Mouse (Mus musculus): ENCODE measurements around the gene Tmem40. TPM values are rescaled to one million over a fixed set of nuclear protein-coding genes. Genes with fewer than 3 reads are reported as not detected.

Gene Tmem40
- 3.3 and 4.8 TPM in 2 replicates for polyA plus RNA-seq (2014; fragmentation: Nextera tagmentation; extraction: Ambion mirVana)

- 3% methylated on average over 9 of the region's 9 CpGs for WGBS
- no peaks in the 10 kb centered on the region for H3K9me3 ChIP-seq (ENCODE audit: control insufficient read depth, low read depth, low read length)
- H3K4me3 ChIP-seq (ENCODE audit: low read depth, low read length), result no peak within 1 kb of the TSS
- 0 out of 2 replicates have a peak, but pooled peaks cover 13% of the 10 kb centered on the region for H3K4me1 ChIP-seq (ENCODE audit: control insufficient read depth, insufficient read depth, low read length)
- H3K27ac ChIP-seq (ENCODE audit: low read length), result peak within 1 kb of the TSS; percentile 55; the same call in 1 of the 2 replicates
- no peaks in the 10 kb centered on the region for H3K27me3 ChIP-seq (ENCODE audit: control insufficient read depth, insufficient read depth, low read length)
- H3K4me2 ChIP-seq (replicated peaks; ENCODE audit: low read depth, low read length), result peak within 1 kb of the TSS; percentile 20; the same call in 1 of the 2 replicates
- no peak within 1 kb of the TSS for H3K9ac ChIP-seq (replicated peaks; ENCODE audit: low read depth, low read length)
- H3K36me3 ChIP-seq (ENCODE audit: control insufficient read depth, insufficient read depth, low read length), result no peaks in the 10 kb centered on the region
- ATAC-seq (ENCODE audit: insufficient number of reproducible peaks, insufficient read depth, low FRiP score, low read depth), result no peak
Observed at GRCm38 (mm10) chr6:115761995-115762756, at the start of gene Tmem40. TSS of gene Tmem40 (minus strand) at chr6:115762410.

GRCm38 (mm10) chr6:115811606-115812005 is 49.4 kb upstream of the Tmem40 start:
- H3K27ac ChIP-seq (ENCODE audit: low read length), result no peak overlapping the region
- H3K4me3 ChIP-seq (ENCODE audit: low read depth, low read length), result no peak overlapping the region
- H3K27me3 ChIP-seq (ENCODE audit: control insufficient read depth, insufficient read depth, low read length), result no peaks in the 10 kb centered on the region
- no peak overlapping the region for H3K4me2 ChIP-seq (replicated peaks; ENCODE audit: low read depth, low read length)
- H3K36me3 ChIP-seq (ENCODE audit: control insufficient read depth, insufficient read depth, low read length), result peaks cover 9% of the 10 kb centered on the region
- ATAC-seq (ENCODE audit: insufficient number of reproducible peaks, insufficient read depth, low FRiP score, low read depth), result no peak
- H3K9me3 ChIP-seq (ENCODE audit: control insufficient read depth, low read depth, low read length), result no peaks in the 10 kb centered on the region
- no peak overlapping the region for H3K9ac ChIP-seq (replicated peaks; ENCODE audit: low read depth, low read length)
- H3K4me1 ChIP-seq (ENCODE audit: control insufficient read depth, insufficient read depth, low read length), result peaks cover 9% of the 10 kb centered on the region
- WGBS, result 70% methylated on average over 8 of the region's 8 CpGs

GRCm38 (mm10) chr6:115808488-115809231 is 46.5 kb upstream of the Tmem40 start, which contains the start of gene Rpl32:
TSS of gene Rpl32 (minus strand) at chr6:115808747.
- peak; percentile 67; the same call in 1 of the 2 replicates for ATAC-seq (ENCODE audit: insufficient number of reproducible peaks, insufficient read depth, low FRiP score, low read depth)
- under 1% methylated on average over 47 of the region's 47 CpGs for WGBS
- peak within 1 kb of the TSS; percentile 94 for H3K27ac ChIP-seq (ENCODE audit: low read length)
- no peaks in the 10 kb centered on the region for H3K9me3 ChIP-seq (ENCODE audit: control insufficient read depth, low read depth, low read length)
- peaks cover 15% of the 10 kb centered on the region for H3K4me1 ChIP-seq (ENCODE audit: control insufficient read depth, insufficient read depth, low read length)
- H3K4me2 ChIP-seq (replicated peaks; ENCODE audit: low read depth, low read length), result peak within 1 kb of the TSS; percentile 93
- no peaks in the 10 kb centered on the region for H3K27me3 ChIP-seq (ENCODE audit: control insufficient read depth, insufficient read depth, low read length)
- H3K36me3 ChIP-seq (ENCODE audit: control insufficient read depth, insufficient read depth, low read length), result peaks cover 36% of the 10 kb centered on the region
- peak within 1 kb of the TSS; percentile 99 for H3K9ac ChIP-seq (replicated peaks; ENCODE audit: low read depth, low read length)
- H3K4me3 ChIP-seq (ENCODE audit: low read depth, low read length), result peak within 1 kb of the TSS; percentile 100

GRCm38 (mm10) chr6:115808196-115808487 is 45.9 kb upstream of the Tmem40 start:
- Histone ChIP-seq H3K9me3 (ENCODE audit: control insufficient read depth, low read depth, low read length) (no peaks in the 10 kb centered on the region), H3K4me3 (ENCODE audit: low read depth, low read length) (peak overlapping the region; percentile 100), H3K27ac (ENCODE audit: low read length) (peak overlapping the region; percentile 94), H3K9ac (replicated peaks; ENCODE audit: low read depth, low read length) (peak overlapping the region; percentile 99), H3K4me1 (ENCODE audit: control insufficient read depth, insufficient read depth, low read length) (peaks cover 15% of the 10 kb centered on the region), H3K27me3 (ENCODE audit: control insufficient read depth, insufficient read depth, low read length) (no peaks in the 10 kb centered on the region), H3K36me3 (ENCODE audit: control insufficient read depth, insufficient read depth, low read length) (peaks cover 37% of the 10 kb centered on the region), H3K4me2 (replicated peaks; ENCODE audit: low read depth, low read length) (peak overlapping the region; percentile 93)
- no peak for ATAC-seq (ENCODE audit: insufficient number of reproducible peaks, insufficient read depth, low FRiP score, low read depth)
- WGBS, result 0% methylated on average over 22 of the region's 22 CpGs

- no peak for ATAC-seq (ENCODE audit: insufficient number of reproducible peaks, insufficient read depth, low FRiP score, low read depth)
- H3K4me3 ChIP-seq (ENCODE audit: low read depth, low read length), result peak overlapping the region; percentile 100
- H3K4me1 ChIP-seq (ENCODE audit: control insufficient read depth, insufficient read depth, low read length), result peaks cover 15% of the 10 kb centered on the region
- peak overlapping the region; percentile 94 for H3K27ac ChIP-seq (ENCODE audit: low read length)
- 2% methylated on average over 15 of the region's 15 CpGs for whole genome bisulfite sequencing
- H3K9me3 ChIP-seq (ENCODE audit: control insufficient read depth, low read depth, low read length), result no peaks in the 10 kb centered on the region
- H3K27me3 ChIP-seq (ENCODE audit: control insufficient read depth, insufficient read depth, low read length), result no peaks in the 10 kb centered on the region
- peaks cover 42% of the 10 kb centered on the region for H3K36me3 ChIP-seq (ENCODE audit: control insufficient read depth, insufficient read depth, low read length)
- H3K9ac ChIP-seq (replicated peaks; ENCODE audit: low read depth, low read length), result peak overlapping the region; percentile 99
- H3K4me2 ChIP-seq (replicated peaks; ENCODE audit: low read depth, low read length), result peak overlapping the region; percentile 93
Observed at GRCm38 (mm10) chr6:115807464-115808195, 45.4 kb upstream of the Tmem40 start.

- peaks cover 68% of the 10 kb centered on the region for H3K36me3 ChIP-seq (ENCODE audit: control insufficient read depth, insufficient read depth, low read length)
- no peak overlapping the region for H3K9ac ChIP-seq (replicated peaks; ENCODE audit: low read depth, low read length)
- no peak for ATAC-seq (ENCODE audit: insufficient number of reproducible peaks, insufficient read depth, low FRiP score, low read depth)
- no peak overlapping the region for H3K4me2 ChIP-seq (replicated peaks; ENCODE audit: low read depth, low read length)
- H3K4me3 ChIP-seq (ENCODE audit: low read depth, low read length), result no peak overlapping the region
- WGBS, result 65% methylated on average over 10 of the region's 10 CpGs
- H3K9me3 ChIP-seq (ENCODE audit: control insufficient read depth, low read depth, low read length), result no peaks in the 10 kb centered on the region
- H3K27ac ChIP-seq (ENCODE audit: low read length), result no peak overlapping the region
- no peaks in the 10 kb centered on the region for H3K27me3 ChIP-seq (ENCODE audit: control insufficient read depth, insufficient read depth, low read length)
- H3K4me1 ChIP-seq (ENCODE audit: control insufficient read depth, insufficient read depth, low read length), result peaks cover 15% of the 10 kb centered on the region
Observed at GRCm38 (mm10) chr6:115804432-115805192, 42.4 kb upstream of the Tmem40 start.

GRCm38 (mm10) chr6:115803541-115804382 is 41.6 kb upstream of the Tmem40 start:
- Histone ChIP-seq H3K27me3 (ENCODE audit: control insufficient read depth, insufficient read depth, low read length) (no peaks in the 10 kb centered on the region), H3K4me2 (replicated peaks; ENCODE audit: low read depth, low read length) (no peak overlapping the region), H3K4me3 (ENCODE audit: low read depth, low read length) (no peak overlapping the region), H3K4me1 (ENCODE audit: control insufficient read depth, insufficient read depth, low read length) (peaks cover 15% of the 10 kb centered on the region), H3K36me3 (ENCODE audit: control insufficient read depth, insufficient read depth, low read length) (peaks cover 76% of the 10 kb centered on the region), H3K27ac (ENCODE audit: low read length) (no peak overlapping the region), H3K9ac (replicated peaks; ENCODE audit: low read depth, low read length) (no peak overlapping the region), H3K9me3 (ENCODE audit: control insufficient read depth, low read depth, low read length) (no peaks in the 10 kb centered on the region)
- 45% methylated on average over 16 of the region's 16 CpGs for WGBS
- ATAC-seq (ENCODE audit: insufficient number of reproducible peaks, insufficient read depth, low FRiP score, low read depth), result peak; percentile 34; the same call in 1 of the 2 replicates
